Mouse (Mus musculus) heart, postnatal 0 days (tissue): ENCODE results near the gene Olfr281. TPM values are rescaled to one million over a fixed set of nuclear protein-coding genes. Genes with fewer than 3 reads are reported as not detected.

Experiments
- ATAC-seq: fragments of 200-750 bp; cut with Nextera tagmentation; 2 replicates; pipeline ENCODE4 v1.8.0; 2017; ENCODE audit warnings: low read depth, moderate number of reproducible peaks, moderate library complexity; ENCODE audit not compliant: insufficient read depth
- DNase-seq: peaks from one replicate; pipeline ENCODE4 v3.0.0-alpha.2; 2016; ENCODE audit warnings: low spot score
- H3K27ac ChIP-seq: fragments of 300-500 bp; sonication (generic); 2 replicates; pipeline ENCODE4 v1.5.1; 2014; ENCODE audit warnings: low read depth, mild to moderate bottlenecking
- H3K27me3 ChIP-seq: fragments of 300-500 bp; sonication (generic); 2 replicates; pipeline ENCODE4 v1.6.1; 2014; ENCODE audit warnings: low read length, mixed read lengths; ENCODE audit not compliant: control insufficient read depth, insufficient read depth
- H3K36me3 ChIP-seq: fragments of 300-500 bp; sonication (generic); replicated peaks from 2 replicates; pipeline ENCODE4 v1.6.1; 2014; ENCODE audit warnings: low read length, mixed read lengths; ENCODE audit not compliant: control insufficient read depth, insufficient read depth
- H3K4me1 ChIP-seq: fragments of 300-500 bp; sonication (generic); 2 replicates; pipeline ENCODE4 v1.6.1; 2014; ENCODE audit warnings: antibody characterized with exemption; ENCODE audit not compliant: control insufficient read depth, insufficient read depth
- H3K4me2 ChIP-seq: fragments of 300-500 bp; sonication (generic); 2 replicates; pipeline ENCODE4 v1.6.1; 2014; ENCODE audit warnings: low read depth, mild to moderate bottlenecking, low read length, moderate library complexity
- H3K4me3 ChIP-seq: fragments of 300-500 bp; sonication (generic); 2 replicates; pipeline ENCODE4 v1.5.1; 2014; ENCODE audit warnings: low read depth, low read length
- H3K9ac ChIP-seq: fragments of 300-500 bp; sonication (generic); replicated peaks from 2 replicates; pipeline ENCODE4 v1.6.1; 2014; ENCODE audit warnings: low read depth, low read length, mixed read lengths
- H3K9me3 ChIP-seq: fragments of 300-500 bp; sonication (generic); replicated peaks from 2 replicates; pipeline ENCODE4 v1.6.1; 2016; ENCODE audit warnings: low read length; ENCODE audit not compliant: control insufficient read depth
- CTCF ChIP-seq: IDR thresholded peaks from 2 replicates; pipeline ENCODE4 v1.5.1; 2016; ENCODE audit warnings: antibody characterized with exemption, control low read depth, low read depth
- EP300 ChIP-seq: IDR thresholded peaks from 2 replicates; pipeline ENCODE4 v1.6.1; 2016; ENCODE audit warnings: antibody characterized with exemption, low read depth
- WGBS: fragments of 180-500 bp; shearing (Covaris S2); extraction: QIAGEN DNeasy Blood & Tissue Kit; methylation state at CpG from one replicate; pipeline ENCODE4 v1.1.7; 2014; 5-methylcytosine and 5-hydroxymethylcytosine counted together
- polyA plus RNA-seq: library from polyadenylated mRNA; unstranded; fragments of >200 nt; fragmentation: Nextera tagmentation; extraction: Ambion mirVana; gene quantifications from 2 replicates; pipeline ENCODE4 v1.2.1, GENCODE M21; 2015
- total RNA-seq: library from RNA; depleted of rRNA; stranded (reverse); fragments of >200 nt; gene quantifications from 2 replicates; pipeline ENCODE4 v1.2.3, GENCODE M21; 2014; ENCODE audit warnings: low replicate concordance

Olfr281 gene
- total and polyA plus RNA-seq, 2 experiments from 2014 or later = not detected

GRCm38 (mm10) chr15:98476281-98476680 lies 23.9 kb downstream of the Olfr281 start:
- no peak overlapping the region for H3K4me2 ChIP-seq
- DNase-seq (no peak), ATAC-seq (no peak)
- no peaks in the 10 kb centered on the region for H3K9me3 ChIP-seq
- WGBS = 76% methylated on average over 5 of the region's 5 CpGs
- TF ChIP-seq EP300 (no peak), CTCF (no peak)
- no peaks in the 10 kb centered on the region for H3K36me3 ChIP-seq
- no peaks in the 10 kb centered on the region for H3K27me3 ChIP-seq
- H3K27ac ChIP-seq = no peak overlapping the region
- H3K4me1 ChIP-seq = no peaks in the 10 kb centered on the region
- no peak overlapping the region for H3K9ac ChIP-seq
- no peak overlapping the region for H3K4me3 ChIP-seq

- no peak overlapping the region for H3K4me3 ChIP-seq
- no peaks in the 10 kb centered on the region for H3K27me3 ChIP-seq
- no peak overlapping the region for H3K9ac ChIP-seq
- H3K4me1 ChIP-seq = no peaks in the 10 kb centered on the region
- H3K27ac ChIP-seq = no peak overlapping the region
- TF ChIP-seq CTCF = no peak
- no peak for TF ChIP-seq EP300
- no peak for ATAC-seq
- H3K9me3 ChIP-seq = no peaks in the 10 kb centered on the region
- WGBS = 69% methylated on average over 7 of the region's 7 CpGs
- no peak for DNase-seq
- no peaks in the 10 kb centered on the region for H3K36me3 ChIP-seq
- no peak overlapping the region for H3K4me2 ChIP-seq
Observed at GRCm38 (mm10) chr15:98479568-98480102, 27.2 kb downstream of the Olfr281 start.

GRCm38 (mm10) chr15:98482701-98483100 lies 30.3 kb downstream of the Olfr281 start, which contains the start of gene Lalba:
Gene Lalba (minus strand): TSS chr15:98482721.
- H3K4me1 ChIP-seq = no peaks in the 10 kb centered on the region
- DNase-seq (no peak), ATAC-seq (no peak)
- H3K4me3 ChIP-seq = no peak within 1 kb of the TSS
- H3K9ac ChIP-seq = no peak within 1 kb of the TSS
- 0 out of 2 replicates have a peak, but pooled peaks have one; percentile 36 for TF ChIP-seq EP300
- TF ChIP-seq CTCF = no peak
- H3K4me2 ChIP-seq = no peak within 1 kb of the TSS
- 39% methylated on average over 3 of the region's 3 CpGs for WGBS
- H3K9me3 ChIP-seq = no peaks in the 10 kb centered on the region
- no peaks in the 10 kb centered on the region for H3K36me3 ChIP-seq
- peak within 1 kb of the TSS; percentile 61 for H3K27ac ChIP-seq
- no peaks in the 10 kb centered on the region for H3K27me3 ChIP-seq

GRCm38 (mm10) chr15:98483907-98484886 lies 31.8 kb downstream of the Olfr281 start:
- Histone ChIP-seq H3K9me3 (no peaks in the 10 kb centered on the region), H3K27me3 (no peaks in the 10 kb centered on the region), H3K4me3 (no peak overlapping the region), H3K36me3 (no peaks in the 10 kb centered on the region), H3K9ac (no peak overlapping the region), H3K4me2 (no peak overlapping the region), H3K4me1 (no peaks in the 10 kb centered on the region), H3K27ac (peak overlapping the region; percentile 61)
- 61% methylated on average over 18 of the region's 18 CpGs for WGBS
- peak; percentile 34; the same call in 1 of the 2 replicates for TF ChIP-seq EP300
- TF ChIP-seq CTCF = no peak
- ATAC-seq = peak; percentile 49; the same call in 1 of the 2 replicates
- peak; percentile 31 for DNase-seq

GRCm38 (mm10) chr15:98486433-98487021 lies 34.1 kb downstream of the Olfr281 start:
- no peak for ATAC-seq
- 89% methylated on average over 8 of the region's 8 CpGs for WGBS
- no peaks in the 10 kb centered on the region for H3K9me3 ChIP-seq
- no peak overlapping the region for H3K9ac ChIP-seq
- no peak for DNase-seq
- H3K36me3 ChIP-seq = no peaks in the 10 kb centered on the region
- H3K4me2 ChIP-seq = no peak overlapping the region
- no peaks in the 10 kb centered on the region for H3K4me1 ChIP-seq
- H3K27ac ChIP-seq = no peak overlapping the region
- H3K27me3 ChIP-seq = no peaks in the 10 kb centered on the region
- TF ChIP-seq EP300 (no peak), CTCF (no peak)
- no peak overlapping the region for H3K4me3 ChIP-seq
